Mouse (Mus musculus): ENCODE measurements around the gene Nmnat2. TPM values are rescaled to one million over a fixed set of nuclear protein-coding genes. Genes with fewer than 3 reads are reported as not detected.

Gene Nmnat2
- polyA plus RNA-seq, 1 experiment: 3.2 TPM

- H3K4me3 ChIP-seq (ENCODE audit: control insufficient read depth, low read depth, low read length): no peak overlapping the region
- no peaks in the 10 kb centered on the region for H3K36me3 ChIP-seq (ENCODE audit: control insufficient read depth, insufficient read depth, low read length)
- TF ChIP-seq POLR2A (IDR thresholded peaks at IDR 0.05; ENCODE audit: control insufficient read depth, low read depth, low read length) (no peak), CTCF (IDR thresholded peaks at IDR 0.05; ENCODE audit: control insufficient read depth, insufficient read depth, insufficient replicate concordance, low read depth, low read length) (no peak)
- H3K27ac ChIP-seq (ENCODE audit: control insufficient read depth, insufficient read depth, low read depth, low read length): no peak overlapping the region
- no peaks in the 10 kb centered on the region for H3K27me3 ChIP-seq (ENCODE audit: control insufficient read depth, insufficient read depth, low read length)
- no peaks in the 10 kb centered on the region for H3K4me1 ChIP-seq (ENCODE audit: control insufficient read depth, insufficient read depth, low read length)
Measured at GRCm38 (mm10) chr1:153019623-153020022, 64.8 kb downstream of the Nmnat2 start.

DNA sequence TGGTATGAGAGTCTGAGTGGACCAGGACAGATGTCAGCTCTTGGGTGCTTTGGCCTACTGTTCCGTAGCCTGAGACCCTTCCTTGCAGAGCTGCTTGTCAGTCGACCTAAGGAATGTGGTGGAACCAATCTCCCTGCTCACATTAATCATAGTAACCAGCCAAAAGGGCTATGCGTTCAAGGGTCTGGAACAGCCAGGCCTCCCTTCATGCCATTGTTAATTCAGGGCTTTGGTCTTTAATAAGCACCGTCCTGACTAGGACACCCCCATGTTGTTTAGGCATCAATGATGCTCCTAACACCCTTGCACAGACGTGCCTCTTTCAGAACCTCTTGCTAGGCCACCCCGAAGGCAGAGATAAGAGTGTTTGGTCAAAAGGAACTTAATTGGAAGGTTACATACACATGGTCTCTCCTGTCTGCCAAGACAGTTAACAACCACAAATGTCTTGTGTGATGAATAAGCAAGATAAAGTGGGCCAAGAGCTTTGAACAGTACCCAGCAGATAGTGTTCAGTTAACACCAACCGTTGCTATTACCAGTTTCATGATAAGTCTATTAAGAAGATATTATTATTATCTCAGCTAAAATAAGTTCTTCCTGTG is 66.3 kb downstream of the Nmnat2 start:
- no peak overlapping the region for H3K27ac ChIP-seq (ENCODE audit: control insufficient read depth, insufficient read depth, low read depth, low read length)
- no peak overlapping the region for H3K4me3 ChIP-seq (ENCODE audit: control insufficient read depth, low read depth, low read length)
- TF ChIP-seq POLR2A (IDR thresholded peaks at IDR 0.05; ENCODE audit: control insufficient read depth, low read depth, low read length) (no peak), CTCF (IDR thresholded peaks at IDR 0.05; ENCODE audit: control insufficient read depth, insufficient read depth, insufficient replicate concordance, low read depth, low read length) (no peak)
- no peaks in the 10 kb centered on the region for H3K27me3 ChIP-seq (ENCODE audit: control insufficient read depth, insufficient read depth, low read length)
- H3K36me3 ChIP-seq (ENCODE audit: control insufficient read depth, insufficient read depth, low read length): no peaks in the 10 kb centered on the region
- no peaks in the 10 kb centered on the region for H3K4me1 ChIP-seq (ENCODE audit: control insufficient read depth, insufficient read depth, low read length)

DNA sequence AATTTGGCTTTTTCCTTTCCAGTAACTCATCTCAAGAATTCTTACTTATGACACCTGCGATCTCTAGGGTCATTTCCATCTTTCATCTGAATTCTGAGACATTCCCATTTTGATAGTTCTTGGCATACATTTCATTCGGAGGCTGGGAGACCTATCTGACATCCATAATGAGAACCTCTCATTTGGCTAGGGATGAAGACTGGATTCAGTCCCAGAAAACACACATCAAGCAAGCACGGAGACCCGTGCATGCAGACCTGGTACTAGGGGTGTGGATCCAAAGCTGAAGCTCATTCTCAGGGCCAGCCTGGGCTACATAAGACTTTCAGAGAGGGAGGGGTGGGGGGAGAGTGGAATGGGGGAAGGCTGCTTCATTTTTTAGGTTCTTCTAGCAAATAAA is 68.2 kb downstream of the Nmnat2 start:
- Histone ChIP-seq H3K4me1 (ENCODE audit: control insufficient read depth, insufficient read depth, low read length) (no peaks in the 10 kb centered on the region), H3K27ac (ENCODE audit: control insufficient read depth, insufficient read depth, low read depth, low read length) (no peak overlapping the region), H3K4me3 (ENCODE audit: control insufficient read depth, low read depth, low read length) (no peak overlapping the region), H3K27me3 (ENCODE audit: control insufficient read depth, insufficient read depth, low read length) (no peaks in the 10 kb centered on the region), H3K36me3 (ENCODE audit: control insufficient read depth, insufficient read depth, low read length) (no peaks in the 10 kb centered on the region)
- TF ChIP-seq POLR2A (IDR thresholded peaks at IDR 0.05; ENCODE audit: control insufficient read depth, low read depth, low read length) (no peak), CTCF (IDR thresholded peaks at IDR 0.05; ENCODE audit: control insufficient read depth, insufficient read depth, insufficient replicate concordance, low read depth, low read length) (no peak)

DNA sequence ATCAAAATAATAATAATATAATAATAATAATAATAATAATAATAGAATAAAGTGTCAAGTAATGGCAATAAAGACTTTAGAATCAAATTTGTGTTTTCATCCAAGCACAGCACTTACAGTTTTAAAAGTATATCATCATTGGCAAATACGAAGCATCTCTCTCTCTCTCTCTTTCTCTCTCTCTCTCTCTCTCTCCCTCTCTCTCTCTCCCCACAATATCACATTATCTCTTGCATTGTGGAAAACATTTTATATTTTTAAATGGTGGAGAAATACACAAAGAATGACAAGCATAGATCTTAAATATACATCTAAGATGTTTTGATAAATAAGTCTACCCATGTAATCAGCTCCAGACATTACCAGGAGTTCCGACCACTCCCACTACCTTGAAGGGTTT is 69.1 kb downstream of the Nmnat2 start:
- Histone ChIP-seq H3K4me3 (ENCODE audit: control insufficient read depth, low read depth, low read length) (no peak overlapping the region), H3K27ac (ENCODE audit: control insufficient read depth, insufficient read depth, low read depth, low read length) (no peak overlapping the region), H3K36me3 (ENCODE audit: control insufficient read depth, insufficient read depth, low read length) (no peaks in the 10 kb centered on the region), H3K4me1 (ENCODE audit: control insufficient read depth, insufficient read depth, low read length) (no peaks in the 10 kb centered on the region), H3K27me3 (ENCODE audit: control insufficient read depth, insufficient read depth, low read length) (no peaks in the 10 kb centered on the region)
- TF ChIP-seq POLR2A (IDR thresholded peaks at IDR 0.05; ENCODE audit: control insufficient read depth, low read depth, low read length) (no peak), CTCF (IDR thresholded peaks at IDR 0.05; ENCODE audit: control insufficient read depth, insufficient read depth, insufficient replicate concordance, low read depth, low read length) (no peak)

- Histone ChIP-seq H3K4me3 (ENCODE audit: control insufficient read depth, low read depth, low read length) (no peak overlapping the region), H3K27ac (ENCODE audit: control insufficient read depth, insufficient read depth, low read depth, low read length) (no peak overlapping the region), H3K27me3 (ENCODE audit: control insufficient read depth, insufficient read depth, low read length) (no peaks in the 10 kb centered on the region), H3K4me1 (ENCODE audit: control insufficient read depth, insufficient read depth, low read length) (no peaks in the 10 kb centered on the region), H3K36me3 (ENCODE audit: control insufficient read depth, insufficient read depth, low read length) (no peaks in the 10 kb centered on the region)
- TF ChIP-seq CTCF (IDR thresholded peaks at IDR 0.05; ENCODE audit: control insufficient read depth, insufficient read depth, insufficient replicate concordance, low read depth, low read length) (no peak), POLR2A (IDR thresholded peaks at IDR 0.05; ENCODE audit: control insufficient read depth, low read depth, low read length) (no peak)
Measured at GRCm38 (mm10) chr1:153024453-153024852, 69.7 kb downstream of the Nmnat2 start.

- Histone ChIP-seq H3K27me3 (ENCODE audit: control insufficient read depth, insufficient read depth, low read length) (no peaks in the 10 kb centered on the region), H3K4me3 (ENCODE audit: control insufficient read depth, low read depth, low read length) (no peak overlapping the region), H3K36me3 (ENCODE audit: control insufficient read depth, insufficient read depth, low read length) (no peaks in the 10 kb centered on the region), H3K27ac (ENCODE audit: control insufficient read depth, insufficient read depth, low read depth, low read length) (no peak overlapping the region), H3K4me1 (ENCODE audit: control insufficient read depth, insufficient read depth, low read length) (no peaks in the 10 kb centered on the region)
- no peak for TF ChIP-seq POLR2A (IDR thresholded peaks at IDR 0.05; ENCODE audit: control insufficient read depth, low read depth, low read length)
Measured at GRCm38 (mm10) chr1:153031345-153031744, 76.6 kb downstream of the Nmnat2 start.

GRCm38 (mm10) chr1:153031954-153032353 is 77.2 kb downstream of the Nmnat2 start:
- TF ChIP-seq CTCF (IDR thresholded peaks at IDR 0.05; ENCODE audit: control insufficient read depth, insufficient read depth, insufficient replicate concordance, low read depth, low read length) (no peak), POLR2A (IDR thresholded peaks at IDR 0.05; ENCODE audit: control insufficient read depth, low read depth, low read length) (no peak)
- no peak overlapping the region for H3K4me3 ChIP-seq (ENCODE audit: control insufficient read depth, low read depth, low read length)
- H3K36me3 ChIP-seq (ENCODE audit: control insufficient read depth, insufficient read depth, low read length): no peaks in the 10 kb centered on the region
- no peaks in the 10 kb centered on the region for H3K4me1 ChIP-seq (ENCODE audit: control insufficient read depth, insufficient read depth, low read length)
- no peaks in the 10 kb centered on the region for H3K27me3 ChIP-seq (ENCODE audit: control insufficient read depth, insufficient read depth, low read length)
- H3K27ac ChIP-seq (ENCODE audit: control insufficient read depth, insufficient read depth, low read depth, low read length): no peak overlapping the region

All from testis, adult 2 months (tissue).